Mouse (Mus musculus): ENCODE measurements around the gene Trhr2. TPM values are rescaled to one million over a fixed set of nuclear protein-coding genes. Genes with fewer than 3 reads are reported as not detected.

The Trhr2 gene
- polyA plus RNA-seq, 2 experiments from 2014 or later: not detected

Other genes with a start within 250 kb of the Trhr2 start
- gene Zfpm1, start 78.6 kb downstream of the Trhr2 start, polyA plus RNA-seq (2017; shearing (Covaris generic)): 1 to 10 TPM; 1.7 to 2.2 TPM
- 10 to 100 TPM; 10.9 to 18.2 TPM for gene Zc3h18, start 15.9 kb upstream of the Trhr2 start, polyA plus RNA-seq (2017; shearing (Covaris generic))
- not detected for gene Il17c, start 61.3 kb upstream of the Trhr2 start, polyA plus RNA-seq (2017; shearing (Covaris generic))
- gene Cyba, start 72.2 kb upstream of the Trhr2 start, polyA plus RNA-seq (2017; shearing (Covaris generic)): 100 to 1,000 TPM; 750 to 796 TPM
- 10 to 100 TPM; 14.8 to 15.1 TPM for gene Mvd, start 82.7 kb upstream of the Trhr2 start, polyA plus RNA-seq (2017; shearing (Covaris generic))
- 1 to 10 TPM; 3.2 to 5.1 TPM for gene Snai3, start 100.0 kb upstream of the Trhr2 start, polyA plus RNA-seq (2017; shearing (Covaris generic))
- 10 to 100 TPM; 35.0 to 36.0 TPM for gene Rnf166, start 115.3 kb upstream of the Trhr2 start, polyA plus RNA-seq (2017; shearing (Covaris generic))
- gene Ctu2, start 115.4 kb upstream of the Trhr2 start, polyA plus RNA-seq (2017; shearing (Covaris generic)): 10 to 100 TPM; 11.0 to 14.6 TPM
- gene Piezo1, start 190.6 kb upstream of the Trhr2 start, polyA plus RNA-seq (2017; shearing (Covaris generic)): 10 to 100 TPM; 11.8 to 22.2 TPM
- gene Cdt1, start 207.3 kb upstream of the Trhr2 start, polyA plus RNA-seq (2017; shearing (Covaris generic)): 10 to 100 TPM; 10.4 to 13.0 TPM
- gene Aprt, start 216.2 kb upstream of the Trhr2 start, polyA plus RNA-seq (2017; shearing (Covaris generic)): 100 to 1,000 TPM; 168 to 203 TPM

All from activated CD4-positive, CD25-positive, alpha-beta regulatory T cell, adult 4 months (primary cell).